ENCODE assay signal across 27 mouse cellular contexts in genomic region chr4:31421386-31421785, GRCm38 (mm10).
DNase-seq lines count a peak whose midpoint lies in the region; ATAC-seq and TF ChIP-seq lines count a peak whose summit lies in the region.
"Had no signal": no experiment of that assay in that cellular context is flagged by ENCODE, and none has a peak within 500 bp of the region (broad histone marks: within the 10 kb centered on the region; RNA-seq: fewer than 3 reads in every experiment).

No protein-coding gene starts in this region.

- no peak for ATAC-seq in kidney, embryonic 16.5 days (ENCODE audit: low FRiP score, low TSS enrichment)
- ATAC-seq in kidney, postnatal 0 days (replicated peaks; ENCODE audit: low FRiP score, low read depth) = 0 out of 2 replicates have a peak, but pooled peaks have one; percentile 54
- ATAC-seq: CD4-positive, CD25-positive, alpha-beta regulatory T cell, adult 4 months; forebrain, embryonic 13.5 days; forebrain, embryonic 16.5 days; hindbrain, embryonic 16.5 days had no signal

- peak; percentile 28 for DNase-seq in kidney, adult 11 months
- no peak for DNase-seq in kidney, adult 18-20 months
- DNase-seq in kidney, adult 9 months = peak; percentile 74
- DNase-seq in kidney, postnatal 0 days (ENCODE audit: low spot score) = no peak
- peak; percentile 22 for DNase-seq in kidney, postnatal 14 days
- DNase-seq in retina, embryonic 14.5 days (ENCODE audit: low spot score) = no peak
- DNase-seq: adrenal gland, adult 2 months; adrenal gland, postnatal 14 days; cerebellum, adult 11-12 months; cerebellum, adult 8-10 months; cerebellum, postnatal 10 days; cerebellum, postnatal 36 days; embryo, embryonic 11 days; gastrocnemius, postnatal 10 days; gastrocnemius, postnatal 36 days had no signal

- WGBS in kidney, embryonic 16.5 days = 71% methylated on average over 5 of the region's 5 CpGs
- WGBS in kidney, postnatal 0 days = 65% methylated on average over 5 of the region's 5 CpGs

- H3K27me3 ChIP-seq in kidney, embryonic 16.5 days (ENCODE audit: insufficient read depth, low read length) = no peaks in the 10 kb centered on the region
- no peaks in the 10 kb centered on the region for H3K27me3 ChIP-seq in kidney, postnatal 0 days (ENCODE audit: insufficient read depth, low read length)
- H3K27me3 ChIP-seq: forebrain, embryonic 13.5 days; hindbrain, embryonic 13.5 days had no signal

- no peak overlapping the region for H3K4me2 ChIP-seq in kidney, embryonic 16.5 days (replicated peaks; ENCODE audit: low read depth, low read length)
- H3K4me2 ChIP-seq in kidney, postnatal 0 days (ENCODE audit: low read length) = no peak overlapping the region
- H3K4me2 ChIP-seq: embryonic facial prominence, embryonic 13.5 days; forebrain, embryonic 13.5 days; heart, embryonic 11.5 days; hindbrain, embryonic 13.5 days had no signal

- no peaks in the 10 kb centered on the region; the same call in 1 of the 2 replicates for H3K4me1 ChIP-seq in kidney, embryonic 16.5 days (ENCODE audit: insufficient read depth, low read length)
- H3K4me1 ChIP-seq in kidney, postnatal 0 days (replicated peaks; ENCODE audit: insufficient read depth, low read length) = no peaks in the 10 kb centered on the region
- H3K4me1 ChIP-seq: forebrain, embryonic 13.5 days; hindbrain, embryonic 10.5 days had no signal

- no peak overlapping the region for H3K9ac ChIP-seq in kidney, embryonic 16.5 days (replicated peaks; ENCODE audit: low read length)
- H3K9ac ChIP-seq in kidney, postnatal 0 days (ENCODE audit: low read depth, low read length) = no peak overlapping the region
- H3K9ac ChIP-seq: embryonic facial prominence, embryonic 13.5 days; forebrain, embryonic 13.5 days; hindbrain, embryonic 13.5 days had no signal

- H3K9me3 ChIP-seq in kidney, embryonic 16.5 days (ENCODE audit: low read length) = no peaks in the 10 kb centered on the region
- no peaks in the 10 kb centered on the region for H3K9me3 ChIP-seq in kidney, postnatal 0 days (replicated peaks; ENCODE audit: low read length)
- H3K9me3 ChIP-seq: hindbrain, embryonic 13.5 days had no signal

- no peak for TF ChIP-seq CTCF in kidney, postnatal 0 days (IDR thresholded peaks at IDR 0.05; ENCODE audit: low read depth)

- H3K36me3 ChIP-seq in kidney, embryonic 16.5 days (ENCODE audit: insufficient read depth, low read length) = no peaks in the 10 kb centered on the region
- H3K36me3 ChIP-seq in kidney, postnatal 0 days (ENCODE audit: insufficient read depth, low read length) = no peaks in the 10 kb centered on the region
- H3K36me3 ChIP-seq: embryonic facial prominence, embryonic 10.5 days; embryonic facial prominence, embryonic 13.5 days; forebrain, embryonic 10.5 days; hindbrain, embryonic 10.5 days; hindbrain, embryonic 13.5 days had no signal

- no peak overlapping the region for H3K27ac ChIP-seq in kidney, embryonic 16.5 days (ENCODE audit: low read length)
- no peak overlapping the region for H3K27ac ChIP-seq in kidney, postnatal 0 days
- H3K27ac ChIP-seq: embryonic facial prominence, embryonic 13.5 days; forebrain, embryonic 10.5 days; forebrain, embryonic 13.5 days; hindbrain, embryonic 10.5 days; hindbrain, embryonic 13.5 days had no signal

- H3K4me3 ChIP-seq in kidney, embryonic 16.5 days (ENCODE audit: low read length) = no peak overlapping the region
- H3K4me3 ChIP-seq in kidney, postnatal 0 days (replicated peaks; ENCODE audit: low read depth, low read length) = no peak overlapping the region
- H3K4me3 ChIP-seq: embryonic facial prominence, embryonic 10.5 days; embryonic facial prominence, embryonic 13.5 days; erythroblast, embryonic 14.5 days; forebrain, embryonic 10.5 days; forebrain, embryonic 13.5 days; hindbrain, embryonic 10.5 days; hindbrain, embryonic 13.5 days had no signal

Comparison
In these comparisons a context has a peak if more than half of its experiments do, and no peak if none do; other contexts are left out.
1. DNase-seq: peak in kidney, adult 11 months (single experiment), kidney, adult 9 months (single experiment) and kidney, postnatal 14 days (single experiment); none in kidney, adult 18-20 months (single experiment), kidney, postnatal 0 days (single experiment) and retina, embryonic 14.5 days (single experiment).